Mouse (Mus musculus): ENCODE measurements at regions not wholly inside any gene's neighbourhood (a gene's known extent, or its start where the extent isn't known, plus 50 kb on each side); places are given as distances from the start of the nearest gene placed in this dataset.

DNA sequence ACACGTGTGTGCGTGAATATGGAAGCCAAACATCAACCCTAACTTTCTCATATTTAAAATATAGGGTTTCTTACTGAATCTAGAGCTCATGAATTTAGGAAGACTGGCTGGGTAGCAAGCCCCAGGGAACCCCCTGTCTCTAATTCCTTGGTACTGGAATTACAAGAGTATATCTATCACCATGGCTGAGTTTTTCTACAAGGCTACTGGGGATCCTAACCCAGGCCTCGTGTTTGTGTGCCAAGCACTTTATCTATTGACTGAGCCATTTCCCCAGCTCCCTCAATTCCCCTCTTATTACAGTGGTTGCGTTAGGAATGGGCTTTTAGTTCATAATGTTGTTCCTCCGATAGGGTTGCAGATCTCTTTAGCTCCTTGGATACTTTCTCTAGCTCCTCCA is 90.6 kb upstream of the Cpm start:
- TF ChIP-seq CTCF (IDR thresholded peaks at IDR 0.05; ENCODE audit: low read depth) (no peak), EP300 (IDR thresholded peaks at IDR 0.05; ENCODE audit: low read depth) (no peak)
